8 mouse cellular contexts compared by ENCODE assay signal in genomic region chr10:4346489-4347135, GRCm38 (mm10). TPM values are rescaled to one million over a fixed set of nuclear protein-coding genes. Genes with fewer than 3 reads are reported as not detected.
DNase-seq lines count a peak whose midpoint lies in the region; ATAC-seq lines count a peak whose summit lies in the region.

No protein-coding gene starts in this region.

- peak overlapping the region; percentile 27; the same call in 1 of the 2 replicates for H3K4me3 ChIP-seq in brown adipose tissue, adult 24 weeks (ENCODE audit: insufficient read depth, low read depth, low read length)
- H3K4me3 ChIP-seq in heart, embryonic 14.5 days (ENCODE audit: control insufficient read depth in 1 of 2, insufficient read depth in 1 of 2, low read depth in 1 of 2, low read length in 2 of 2) = peak overlapping the region; percentile 35 to 38
- peak overlapping the region; percentile 45 for H3K4me3 ChIP-seq in liver, embryonic 11.5 days (ENCODE audit: low read depth, low read length)
- H3K4me3 ChIP-seq in stomach, embryonic 14.5 days (ENCODE audit: low read depth, low read length) = peak overlapping the region; percentile 17

- H3K36me3 ChIP-seq in heart, embryonic 14.5 days (ENCODE audit: control insufficient read depth, insufficient read depth, low read length) = no peaks in the 10 kb centered on the region
- no peaks in the 10 kb centered on the region for H3K36me3 ChIP-seq in liver, embryonic 11.5 days (ENCODE audit: control insufficient read depth, insufficient read depth, low read length)
- H3K36me3 ChIP-seq in stomach, embryonic 14.5 days (ENCODE audit: control insufficient read depth, insufficient read depth, low read length) = no peaks in the 10 kb centered on the region

- H3K9me3 ChIP-seq in heart, embryonic 14.5 days (ENCODE audit: control insufficient read depth, low read length) = no peaks in the 10 kb centered on the region
- H3K9me3 ChIP-seq in liver, embryonic 11.5 days (ENCODE audit: control insufficient read depth, low read length) = no peaks in the 10 kb centered on the region
- no peaks in the 10 kb centered on the region for H3K9me3 ChIP-seq in stomach, embryonic 14.5 days (ENCODE audit: control insufficient read depth, low read depth, low read length)

- 7% methylated on average over 28 of the region's 28 CpGs for WGBS in heart, embryonic 14.5 days
- 11% methylated on average over 28 of the region's 28 CpGs for WGBS in liver, embryonic 11.5 days
- WGBS in stomach, embryonic 14.5 days = 8% methylated on average over 28 of the region's 28 CpGs

- no peak overlapping the region for H3K27ac ChIP-seq in brown adipose tissue, adult 24 weeks (replicated peaks; ENCODE audit: low read depth, low read length)
- H3K27ac ChIP-seq in heart, embryonic 14.5 days (replicated peaks in 1 of 2; ENCODE audit: control insufficient read depth in 1 of 2, insufficient read depth in 1 of 2, low read depth in 2 of 2, low read length in 2 of 2) = 0 out of 4 replicates have a peak overlapping the region, but pooled peaks of 1 of the 2 experiments have one; percentile 6
- H3K27ac ChIP-seq in liver, embryonic 11.5 days (ENCODE audit: low read depth, low read length) = no peak overlapping the region
- no peak overlapping the region for H3K27ac ChIP-seq in stomach, embryonic 14.5 days (ENCODE audit: low read length)

- H3K9ac ChIP-seq in heart, embryonic 14.5 days (ENCODE audit: low read length) = peak overlapping the region; percentile 69
- H3K9ac ChIP-seq in liver, embryonic 11.5 days (ENCODE audit: low read depth, low read length) = peak overlapping the region; percentile 57
- no peak overlapping the region for H3K9ac ChIP-seq in stomach, embryonic 14.5 days (replicated peaks; ENCODE audit: low read depth, low read length)

- peak overlapping the region; percentile 73 for H3K4me2 ChIP-seq in heart, embryonic 14.5 days (ENCODE audit: low read length)
- peak overlapping the region; percentile 69 for H3K4me2 ChIP-seq in liver, embryonic 11.5 days
- H3K4me2 ChIP-seq in stomach, embryonic 14.5 days (replicated peaks; ENCODE audit: low read depth, low read length) = peak overlapping the region; percentile 49

- H3K4me1 ChIP-seq in brown adipose tissue, adult 24 weeks (ENCODE audit: control insufficient read depth, insufficient read depth, insufficient read length, low read length) = no peaks in the 10 kb centered on the region
- peaks cover 6 to 16% of the 10 kb centered on the region in 2 experiments; a peak in 3 of 4 replicates for H3K4me1 ChIP-seq in heart, embryonic 14.5 days (ENCODE audit: control insufficient read depth in 2 of 2, insufficient read depth in 2 of 2, low read length in 2 of 2)
- no peaks in the 10 kb centered on the region for H3K4me1 ChIP-seq in liver, embryonic 11.5 days (replicated peaks; ENCODE audit: control insufficient read depth, insufficient read depth, low read length)
- peaks cover 10% of the 10 kb centered on the region for H3K4me1 ChIP-seq in stomach, embryonic 14.5 days (ENCODE audit: control insufficient read depth, insufficient read depth, low read length)

- H3K27me3 ChIP-seq in heart, embryonic 14.5 days (ENCODE audit: control insufficient read depth, insufficient read depth, low read length) = no peaks in the 10 kb centered on the region
- H3K27me3 ChIP-seq in liver, embryonic 11.5 days (replicated peaks; ENCODE audit: control insufficient read depth, insufficient read depth, low read length) = no peaks in the 10 kb centered on the region
- no peaks in the 10 kb centered on the region for H3K27me3 ChIP-seq in stomach, embryonic 14.5 days (ENCODE audit: control insufficient read depth, insufficient read depth, low read length)

- peak; percentile 98 for ATAC-seq in CD4-positive, CD25-positive, alpha-beta regulatory T cell, adult 4 months
- ATAC-seq in heart, embryonic 14.5 days (ENCODE audit: insufficient number of reproducible peaks, insufficient read depth, low FRiP score, low read depth) = peak; percentile 78
- ATAC-seq in liver, embryonic 11.5 days (replicated peaks; ENCODE audit: low FRiP score) = peak; percentile 90
- ATAC-seq in stomach, embryonic 14.5 days (ENCODE audit: insufficient number of reproducible peaks, insufficient read depth, low FRiP score, low read depth) = peak; percentile 91

- DNase-seq in fibroblast of lung, adult 2 months (ENCODE audit: low read depth) = peak; percentile 70
- DNase-seq in kidney, postnatal 10 days = peak; percentile 96
- DNase-seq in liver, embryonic 11.5 days (ENCODE audit: low spot score) = peak; percentile 86
- peak; percentile 76 to 85 for DNase-seq in natural killer cell, adult 2 months (ENCODE audit: low spot score in 2 of 2)

RNA-seq across cellular contexts. Expression of gene Zbtb2, which starts 41.3 kb away (rescaled TPM):
- 10 to 100 TPM; 10.2 to 10.5 TPM for polyA plus RNA-seq in CD4-positive, CD25-positive, alpha-beta regulatory T cell, adult 4 months (2017; shearing (Covaris generic))
- polyA plus RNA-seq in brown adipose tissue, adult 24 weeks (2012; ENCODE audit: insufficient read depth, insufficient read length, missing spikeins) = 3.6 and 5.0 TPM in 2 replicates
- polyA plus RNA-seq in heart, embryonic 14.5 days (2014; fragmentation: Nextera tagmentation; extraction: Ambion mirVana) = 9.3 and 9.6 TPM in 2 replicates
- 11.7 and 12.3 TPM in 2 replicates for polyA plus RNA-seq in liver, embryonic 11.5 days (2014; fragmentation: Nextera tagmentation; extraction: Ambion mirVana)
- polyA plus RNA-seq in stomach, embryonic 14.5 days (2014; fragmentation: Nextera tagmentation; extraction: Ambion mirVana) = 14.5 and 15.6 TPM in 2 replicates
